Mouse (Mus musculus) stomach, postnatal 0 days (tissue): ENCODE data around the gene Atp8b4.

ENCODE experiments used
- CTCF ChIP-seq: IDR thresholded peaks from 2 replicates; pipeline ENCODE4 v1.5.1; 2016; ENCODE audit warnings: antibody characterized with exemption, low read depth, mild to moderate bottlenecking, moderate library complexity
- EP300 ChIP-seq: optimal IDR thresholded peaks from 2 replicates; pipeline ENCODE3; 2016; ENCODE audit warnings: antibody characterized with exemption

- TF ChIP-seq CTCF (no peak), EP300 (no peak)
Measured at GRCm38 (mm10) chr2:126351811-126352210, 148.7 kb downstream of the Atp8b4 start.
